Comparison of ENCODE assay signal across 21 mouse cellular contexts in the genomic region with DNA sequence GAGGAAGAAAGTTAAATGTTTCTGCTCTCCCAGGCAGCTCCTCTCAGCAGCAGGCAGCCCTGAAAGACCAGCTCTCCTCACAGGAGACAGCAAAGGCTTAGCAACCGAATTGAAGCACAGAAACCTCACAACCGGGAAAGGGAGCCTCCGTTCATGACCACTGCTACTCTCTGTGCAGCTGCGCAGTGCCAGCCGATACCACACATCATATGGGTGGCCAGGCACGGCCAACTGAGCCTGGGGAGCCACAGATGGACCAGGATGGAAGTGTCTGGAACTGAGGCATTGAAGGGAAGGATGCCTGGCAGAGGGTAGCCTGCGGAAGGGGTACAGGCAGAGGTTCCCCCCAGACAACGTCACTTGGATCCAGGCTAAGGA. TPM values are rescaled to one million over a fixed set of nuclear protein-coding genes. Genes with fewer than 3 reads are reported as not detected.
DNase-seq lines count a peak whose midpoint lies in the region; ATAC-seq and TF ChIP-seq lines count a peak whose summit lies in the region.
"Had no signal": no experiment of that assay in that cellular context is flagged by ENCODE, and none has a peak within 500 bp of the region (broad histone marks: within the 10 kb centered on the region; RNA-seq: fewer than 3 reads in every experiment).

No protein-coding gene starts in this region.

- H3K36me3 ChIP-seq in hindbrain, embryonic 10.5 days: no peaks in the 10 kb centered on the region
- H3K36me3 ChIP-seq in hindbrain, embryonic 14.5 days (replicated peaks; ENCODE audit: control insufficient read depth, insufficient read depth): no peaks in the 10 kb centered on the region
- H3K36me3 ChIP-seq in forebrain, embryonic 11.5 days (ENCODE audit: control insufficient read depth, insufficient read depth, low read length): no peaks in the 10 kb centered on the region
- no peaks in the 10 kb centered on the region for H3K36me3 ChIP-seq in hindbrain, postnatal 0 days (ENCODE audit: insufficient read depth, low read length)
- no peaks in the 10 kb centered on the region for H3K36me3 ChIP-seq in kidney, embryonic 14.5 days (ENCODE audit: control insufficient read depth, insufficient read depth, low read length)
- H3K36me3 ChIP-seq: liver, embryonic 13.5 days; stomach, embryonic 15.5 days had no signal

- H3K4me1 ChIP-seq in hindbrain, embryonic 10.5 days (replicated peaks): peaks cover 39% of the 10 kb centered on the region
- H3K4me1 ChIP-seq in hindbrain, embryonic 14.5 days (replicated peaks; ENCODE audit: control insufficient read depth, insufficient read depth, low read length): peaks cover 13% of the 10 kb centered on the region; the same call in 1 of the 2 replicates
- H3K4me1 ChIP-seq in forebrain, embryonic 11.5 days (replicated peaks; ENCODE audit: control insufficient read depth, insufficient read depth, low read length): peaks cover 23% of the 10 kb centered on the region
- peaks cover 8% of the 10 kb centered on the region; the same call in 1 of the 2 replicates for H3K4me1 ChIP-seq in hindbrain, postnatal 0 days (ENCODE audit: insufficient read depth, low read length)
- H3K4me1 ChIP-seq in kidney, embryonic 14.5 days (ENCODE audit: control insufficient read depth, insufficient read depth, low read length): peaks cover 9% of the 10 kb centered on the region
- H3K4me1 ChIP-seq: liver, embryonic 13.5 days; stomach, embryonic 15.5 days had no signal

- TF ChIP-seq CTCF in brain, embryonic 14.5 days (IDR thresholded peaks at IDR 0.05; ENCODE audit: borderline replicate concordance, extremely low read depth, insufficient read depth, insufficient read length): no peak
- no peak for TF ChIP-seq CTCF in hindbrain, postnatal 0 days (IDR thresholded peaks at IDR 0.05; ENCODE audit: low read depth)

- no peak overlapping the region for H3K4me3 ChIP-seq in hindbrain, embryonic 10.5 days
- H3K4me3 ChIP-seq in hindbrain, embryonic 14.5 days (replicated peaks; ENCODE audit: low read length): no peak overlapping the region
- H3K4me3 ChIP-seq in forebrain, embryonic 11.5 days (ENCODE audit: low read depth, low read length): no peak overlapping the region
- no peak overlapping the region for H3K4me3 ChIP-seq in hindbrain, postnatal 0 days (ENCODE audit: low read length)
- no peak overlapping the region for H3K4me3 ChIP-seq in kidney, embryonic 14.5 days (ENCODE audit: low read length)
- H3K4me3 ChIP-seq: left cerebral cortex, adult 2 months; liver, embryonic 13.5 days; stomach, embryonic 15.5 days had no signal

- H3K9ac ChIP-seq in hindbrain, embryonic 14.5 days: no peak overlapping the region
- peak overlapping the region; percentile 33; the same call in 1 of the 2 replicates for H3K9ac ChIP-seq in forebrain, embryonic 11.5 days (ENCODE audit: low read length)
- no peak overlapping the region; the same call in 1 of the 2 replicates for H3K9ac ChIP-seq in hindbrain, postnatal 0 days (replicated peaks; ENCODE audit: low read length)
- no peak overlapping the region for H3K9ac ChIP-seq in kidney, embryonic 14.5 days (ENCODE audit: low read depth, low read length)
- H3K9ac ChIP-seq: liver, embryonic 13.5 days; stomach, embryonic 15.5 days had no signal

- 58% methylated on average over 8 of the region's 8 CpGs for WGBS in hindbrain, embryonic 10.5 days
- WGBS in hindbrain, embryonic 14.5 days: 39% methylated on average over 8 of the region's 8 CpGs
- 47% methylated on average over 8 of the region's 8 CpGs for WGBS in forebrain, embryonic 11.5 days
- WGBS in hindbrain, postnatal 0 days: 23% methylated on average over 8 of the region's 8 CpGs
- 51% methylated on average over 8 of the region's 8 CpGs for WGBS in kidney, embryonic 14.5 days

- intact Hi-C loops in heart, postnatal 25 days (cut with DNase I): no loop called here

- H3K4me2 ChIP-seq in hindbrain, embryonic 14.5 days (replicated peaks): no peak overlapping the region
- no peak overlapping the region for H3K4me2 ChIP-seq in forebrain, embryonic 11.5 days (ENCODE audit: low read depth, low read length, severe bottlenecking)
- H3K4me2 ChIP-seq in hindbrain, postnatal 0 days (ENCODE audit: low read depth, low read length): no peak overlapping the region
- H3K4me2 ChIP-seq in kidney, embryonic 14.5 days (replicated peaks; ENCODE audit: low read depth, low read length): no peak overlapping the region
- H3K4me2 ChIP-seq: heart, embryonic 11.5 days; liver, embryonic 13.5 days; stomach, embryonic 15.5 days had no signal

- no peaks in the 10 kb centered on the region for H3K9me3 ChIP-seq in hindbrain, embryonic 10.5 days
- H3K9me3 ChIP-seq in hindbrain, embryonic 14.5 days (ENCODE audit: control insufficient read depth, low read length): no peaks in the 10 kb centered on the region
- H3K9me3 ChIP-seq in forebrain, embryonic 11.5 days (ENCODE audit: control insufficient read depth, low read length): no peaks in the 10 kb centered on the region
- H3K9me3 ChIP-seq in hindbrain, postnatal 0 days (ENCODE audit: low read length): no peaks in the 10 kb centered on the region
- H3K9me3 ChIP-seq in kidney, embryonic 14.5 days (ENCODE audit: control insufficient read depth, low read length): no peaks in the 10 kb centered on the region
- H3K9me3 ChIP-seq: liver, embryonic 13.5 days; stomach, embryonic 15.5 days had no signal

- H3K27me3 ChIP-seq in hindbrain, embryonic 10.5 days (ENCODE audit: insufficient read depth, poor library complexity, severe bottlenecking): peaks cover 28% of the 10 kb centered on the region
- H3K27me3 ChIP-seq in hindbrain, embryonic 14.5 days (ENCODE audit: control insufficient read depth, insufficient read depth, low read length): no peaks in the 10 kb centered on the region
- H3K27me3 ChIP-seq in forebrain, embryonic 11.5 days (ENCODE audit: control insufficient read depth, insufficient read depth, low read length): no peaks in the 10 kb centered on the region
- no peaks in the 10 kb centered on the region; the same call in 1 of the 2 replicates for H3K27me3 ChIP-seq in hindbrain, postnatal 0 days (ENCODE audit: insufficient read depth, low read length)
- H3K27me3 ChIP-seq in kidney, embryonic 14.5 days (ENCODE audit: control insufficient read depth, insufficient read depth, low read length): no peaks in the 10 kb centered on the region
- H3K27me3 ChIP-seq: stomach, embryonic 15.5 days had no signal

- peak overlapping the region; percentile 53 for H3K27ac ChIP-seq in hindbrain, embryonic 10.5 days
- H3K27ac ChIP-seq in hindbrain, embryonic 14.5 days: no peak overlapping the region
- H3K27ac ChIP-seq in forebrain, embryonic 11.5 days (ENCODE audit: low read depth, low read length): 0 out of 2 replicates have a peak overlapping the region, but pooled peaks have one; percentile 25
- H3K27ac ChIP-seq in hindbrain, postnatal 0 days: peak overlapping the region; percentile 33; the same call in 1 of the 2 replicates
- no peak overlapping the region for H3K27ac ChIP-seq in kidney, embryonic 14.5 days (ENCODE audit: low read depth, low read length)
- H3K27ac ChIP-seq: kidney, postnatal 0 days; left cerebral cortex, adult 2 months; liver, embryonic 13.5 days; stomach, embryonic 15.5 days had no signal

- TF ChIP-seq POLR2A in brain, embryonic 14.5 days (IDR thresholded peaks at IDR 0.05; ENCODE audit: borderline replicate concordance, extremely low read depth, insufficient read depth, insufficient read length, poor library complexity, severe bottlenecking): no peak

- no peak for DNase-seq in hindbrain, embryonic 10.5 days (ENCODE audit: low spot score)
- DNase-seq in hindbrain, embryonic 14.5 days (ENCODE audit: low spot score): no peak
- DNase-seq in brain, embryonic 14.5 days (ENCODE audit: low read depth): peak; percentile 46
- DNase-seq in forebrain, embryonic 11.5 days (ENCODE audit: low spot score): no peak
- DNase-seq in hindbrain, postnatal 0 days (ENCODE audit: low spot score): no peak
- no peak for DNase-seq in embryo, embryonic 9.5 days (ENCODE audit: extremely low spot score)
- no peak for DNase-seq in heart, postnatal 25 days (ENCODE audit: low spot score)
- DNase-seq: adrenal gland, postnatal 14 days; cerebellum, adult 2 months; gastrocnemius, postnatal 36 days; heart, postnatal 14 days; liver, embryonic 13.5 days; thymus, adult 2 months had no signal

- no peak for ATAC-seq in hindbrain, embryonic 14.5 days (ENCODE audit: low FRiP score)
- ATAC-seq in forebrain, embryonic 11.5 days (replicated peaks; ENCODE audit: low FRiP score): no peak
- peak; percentile 73 for ATAC-seq in hindbrain, postnatal 0 days
- ATAC-seq in kidney, embryonic 14.5 days (ENCODE audit: low FRiP score, low TSS enrichment): no peak
- ATAC-seq: intestine, embryonic 16.5 days had no signal

RNA-seq across cellular contexts. Expression of gene Dmrtb1, which starts 47.0 kb away (rescaled TPM):
- 8.2 and 23.2 TPM in 2 replicates for polyA plus RNA-seq in hindbrain, embryonic 10.5 days (2016; fragmentation: Nextera tagmentation; extraction: Ambion mirVana)
- polyA plus RNA-seq in hindbrain, embryonic 14.5 days (2014; fragmentation: Nextera tagmentation; extraction: Ambion mirVana): 6.8 and 7.6 TPM in 2 replicates
- 61.0 and 82.4 TPM in 2 replicates for polyA plus RNA-seq in brain, embryonic 14.5 days (2012; rRNA removed)
- polyA plus RNA-seq in forebrain, embryonic 11.5 days (2014; fragmentation: Nextera tagmentation; extraction: Ambion mirVana): 6.0 and 7.4 TPM in 2 replicates
- 4.5 and 8.1 TPM in 2 replicates for total RNA-seq in hindbrain, postnatal 0 days (2014; rRNA removed)
- 9.6 and 12.2 TPM in 2 replicates for polyA plus RNA-seq in hindbrain, postnatal 0 days (2015; fragmentation: Nextera tagmentation; extraction: Ambion mirVana)
- not detected in 2 replicates for polyA plus RNA-seq in kidney, embryonic 14.5 days (2014; fragmentation: Nextera tagmentation; extraction: Ambion mirVana)
- total RNA-seq in heart, postnatal 25 days (2021): not detected
- total RNA-seq: adrenal gland, postnatal 14 days; gastrocnemius, postnatal 36 days; heart, postnatal 14 days had no signal
- polyA plus RNA-seq: heart, embryonic 11.5 days; intestine, embryonic 16.5 days; kidney, postnatal 0 days; liver, embryonic 13.5 days; lung, embryonic 16.5 days; small intestine, adult 2 months had no signal

Comparison
In these comparisons a context has a peak if more than half of its experiments do, and no peak if none do; other contexts are left out.
1. H3K27ac ChIP-seq: peak in hindbrain, embryonic 10.5 days (single experiment), forebrain, embryonic 11.5 days (single experiment) and hindbrain, postnatal 0 days (single experiment); none in hindbrain, embryonic 14.5 days (single experiment) and kidney, embryonic 14.5 days (single experiment).